Mouse (Mus musculus) G1E (cell line): Measurements from ENCODE around the gene Snai3.

Experiments used
- CTCF ChIP-seq: IDR thresholded peaks from 2 replicates; pipeline ENCODE4 v1.5.1; 2012; ENCODE audit warnings: low read depth, low read length, inconsistent platforms, mixed read lengths
- GATA1 ChIP-seq: IDR thresholded peaks from 2 replicates; pipeline ENCODE4 v1.6.1; 2012; ENCODE audit warnings: borderline replicate concordance, low read length, inconsistent platforms, mixed read lengths
- GATA2 ChIP-seq: IDR thresholded peaks from 2 replicates; pipeline ENCODE4 v1.6.1; 2012; ENCODE audit warnings: low read depth, low read length, inconsistent platforms, borderline replicate concordance
- POLR2AphosphoS5 ChIP-seq: IDR thresholded peaks from 2 replicates; pipeline ENCODE4 v1.6.1; 2012; ENCODE audit warnings: low read depth, low read length, inconsistent platforms; ENCODE audit not compliant: insufficient replicate concordance
- TAL1 ChIP-seq: conservative IDR thresholded peaks from 2 replicates; pipeline ENCODE4 v1.6.1; 2012; ENCODE audit warnings: low read depth, low read length, inconsistent platforms, mixed read lengths

- TF ChIP-seq CTCF (peak; percentile 92), POLR2AphosphoS5 (no peak), GATA2 (no peak), TAL1 (no peak), GATA1 (no peak)
Measured at GRCm38 (mm10) chr8:122500856-122501255, 40.3 kb upstream of the Snai3 start.
